Mouse (Mus musculus) heart, embryonic 14.5 days (tissue): ENCODE measurements around the gene Rhoa. TPM values are rescaled to one million over a fixed set of nuclear protein-coding genes. Genes with fewer than 3 reads are reported as not detected.

ENCODE experiments used
- ATAC-seq: fragments of 200-750 bp; cut with Nextera tagmentation; 2 replicates; pipeline ENCODE4 v1.8.0; 2017; ENCODE audit warnings: low read depth, moderate TSS enrichment; ENCODE audit not compliant: insufficient number of reproducible peaks, insufficient read depth, low FRiP score
- H3K27ac ChIP-seq, 2 experiments: fragments of 200-500 bp in 1 of 2; fragments of 300-500 bp in 1 of 2; sonication (generic) in 1 of 2; replicated peaks in 1 of 2; 2 replicates each; pipeline ENCODE4 v1.5.1; 2012 to 2014; ENCODE audit warnings: low read depth in 2 of 2, low read length in 2 of 2, control low read depth in 1 of 2, mild to moderate bottlenecking in 1 of 2, mixed read lengths in 1 of 2; ENCODE audit not compliant: control insufficient read depth in 1 of 2, insufficient read depth in 1 of 2
- H3K27me3 ChIP-seq: fragments of 300-500 bp; sonication (generic); 2 replicates; pipeline ENCODE4 v1.6.1; 2014; ENCODE audit warnings: mild to moderate bottlenecking, low read length, control low read depth; ENCODE audit not compliant: control insufficient read depth, insufficient read depth
- H3K36me3 ChIP-seq: fragments of 300-500 bp; sonication (generic); 2 replicates; pipeline ENCODE4 v1.6.1; 2014; ENCODE audit warnings: mild to moderate bottlenecking, control low read depth, low read length, mixed read lengths; ENCODE audit not compliant: control insufficient read depth, insufficient read depth
- H3K4me1 ChIP-seq, 2 experiments: fragments of 200-500 bp in 1 of 2; fragments of 300-500 bp in 1 of 2; sonication (generic) in 1 of 2; 2 replicates each; pipeline ENCODE4 v1.6.1; 2012 to 2014; ENCODE audit warnings: low read length in 2 of 2, control low read depth in 1 of 2, mixed read lengths in 1 of 2; ENCODE audit not compliant: control insufficient read depth in 2 of 2, insufficient read depth in 2 of 2
- H3K4me2 ChIP-seq: fragments of 300-500 bp; sonication (generic); 2 replicates; pipeline ENCODE4 v1.6.1; 2014; ENCODE audit warnings: mild to moderate bottlenecking, low read length
- H3K4me3 ChIP-seq, 2 experiments: fragments of 200-500 bp in 1 of 2; fragments of 300-500 bp in 1 of 2; sonication (generic) in 1 of 2; 2 replicates each; pipeline ENCODE4 v1.5.1; 2012 to 2014; ENCODE audit warnings: low read length in 2 of 2, mild to moderate bottlenecking in 2 of 2, control low read depth in 1 of 2, low read depth in 1 of 2, moderate library complexity in 1 of 2; ENCODE audit not compliant: control insufficient read depth in 1 of 2, insufficient read depth in 1 of 2
- H3K9ac ChIP-seq: fragments of 300-500 bp; sonication (generic); 2 replicates; pipeline ENCODE4 v1.6.1; 2014; ENCODE audit warnings: mild to moderate bottlenecking, low read length
- H3K9me3 ChIP-seq: fragments of 300-500 bp; sonication (generic); 2 replicates; pipeline ENCODE4 v1.6.1; 2016; ENCODE audit warnings: low read length, control low read depth; ENCODE audit not compliant: control insufficient read depth
- WGBS: fragments of 180-500 bp; shearing (Covaris S2); extraction: QIAGEN DNeasy Blood & Tissue Kit; methylation state at CpG from one replicate; pipeline ENCODE4 v1.1.7; 2014; 5-methylcytosine and 5-hydroxymethylcytosine counted together
- polyA plus RNA-seq: library from polyadenylated mRNA; unstranded; fragments of >200 nt; fragmentation: Nextera tagmentation; extraction: Ambion mirVana; gene quantifications from 2 replicates; pipeline ENCODE4 v1.2.1, GENCODE M21; 2014

The Rhoa gene
- 229 and 289 TPM in 2 replicates for polyA plus RNA-seq

GRCm38 (mm10) chr9:108305629-108306520, at the start of gene Rhoa, which contains the start of gene Tcta:
Gene Rhoa, plus strand, starts transcription at chr9:108306129.
Gene Tcta, minus strand, starts transcription at chr9:108306160.
- peak within 1 kb of the TSS; percentile 97 for H3K4me2 ChIP-seq
- H3K9me3 ChIP-seq: no peaks in the 10 kb centered on the region
- peaks cover 4 to 39% of the 10 kb centered on the region in 2 experiments for H3K4me1 ChIP-seq
- under 1% methylated on average over 81 of the region's 81 CpGs for WGBS
- peaks cover 32% of the 10 kb centered on the region for H3K36me3 ChIP-seq
- no peaks in the 10 kb centered on the region for H3K27me3 ChIP-seq
- peak; percentile 94 for ATAC-seq
- peak within 1 kb of the TSS; percentile 100 for H3K9ac ChIP-seq
- peak within 1 kb of the TSS; percentile 99 to 100 for H3K27ac ChIP-seq
- peak within 1 kb of the TSS; percentile 94 to 98 for H3K4me3 ChIP-seq

- no peak overlapping the region for H3K4me3 ChIP-seq
- H3K36me3 ChIP-seq: peaks cover 1% of the 10 kb centered on the region; the same call in 1 of the 2 replicates
- no peaks in the 10 kb centered on the region for H3K27me3 ChIP-seq
- peak overlapping the region; percentile 68; the same call in 1 of the 2 replicates for H3K4me2 ChIP-seq
- H3K27ac ChIP-seq: peak overlapping the region; percentile 44 to 48; a peak in 3 of 4 replicates
- no peaks in the 10 kb centered on the region for H3K9me3 ChIP-seq
- no peak for ATAC-seq
- no peak overlapping the region for H3K9ac ChIP-seq
- WGBS: 28% methylated on average over 4 of the region's 4 CpGs
- peaks cover 18 to 57% of the 10 kb centered on the region in 2 experiments for H3K4me1 ChIP-seq
Observed at GRCm38 (mm10) chr9:108260526-108260925, 45.4 kb upstream of the Rhoa start.

- peak overlapping the region; percentile 68 for H3K4me2 ChIP-seq
- peak overlapping the region; percentile 95 for H3K9ac ChIP-seq
- ATAC-seq: no peak
- no peaks in the 10 kb centered on the region; the same call in 1 of the 2 replicates for H3K36me3 ChIP-seq
- H3K27ac ChIP-seq: peak overlapping the region; percentile 14 to 97; a peak in 1 of 4 replicates
- H3K27me3 ChIP-seq: no peaks in the 10 kb centered on the region
- peak overlapping the region; percentile 82 to 98 for H3K4me3 ChIP-seq
- peaks cover 20 to 58% of the 10 kb centered on the region in 2 experiments for H3K4me1 ChIP-seq
- 26% methylated on average over 7 of the region's 7 CpGs for WGBS
- H3K9me3 ChIP-seq: no peaks in the 10 kb centered on the region
Observed at GRCm38 (mm10) chr9:108261865-108262264, 44.1 kb upstream of the Rhoa start.

GRCm38 (mm10) chr9:108262494-108263049, 43.4 kb upstream of the Rhoa start:
- 24% methylated on average over 11 of the region's 11 CpGs for WGBS
- Histone ChIP-seq H3K9ac (peak overlapping the region; percentile 95), H3K9me3 (no peaks in the 10 kb centered on the region)

GRCm38 (mm10) chr9:108263131-108263681, 42.7 kb upstream of the Rhoa start:
- no peaks in the 10 kb centered on the region for H3K36me3 ChIP-seq
- no peaks in the 10 kb centered on the region for H3K27me3 ChIP-seq
- H3K27ac ChIP-seq: peak overlapping the region; percentile 97
- H3K4me3 ChIP-seq: peak overlapping the region; percentile 82 to 98
- under 1% methylated on average over 58 of the region's 62 CpGs for WGBS
- peaks cover 23 to 62% of the 10 kb centered on the region in 2 experiments for H3K4me1 ChIP-seq
- peak overlapping the region; percentile 95 for H3K9ac ChIP-seq
- no peaks in the 10 kb centered on the region for H3K9me3 ChIP-seq
- ATAC-seq: peak; percentile 40
- H3K4me2 ChIP-seq: peak overlapping the region; percentile 68

More at GRCm38 (mm10) chr9:108262494-108263049, 43.4 kb upstream of the Rhoa start:
- Histone ChIP-seq H3K4me1 (peaks cover 20 to 56% of the 10 kb centered on the region in 2 experiments), H3K4me3 (peak overlapping the region; percentile 82 to 98), H3K36me3 (no peaks in the 10 kb centered on the region), H3K27ac (peak overlapping the region; percentile 97), H3K4me2 (peak overlapping the region; percentile 68), H3K27me3 (no peaks in the 10 kb centered on the region)
- no peak for ATAC-seq

- peak within 1 kb of the TSS; percentile 82 to 98 for H3K4me3 ChIP-seq
- H3K4me1 ChIP-seq: peaks cover 27 to 66% of the 10 kb centered on the region in 2 experiments
- H3K9ac ChIP-seq: peak within 1 kb of the TSS; percentile 95
- no peaks in the 10 kb centered on the region for H3K36me3 ChIP-seq
- no peaks in the 10 kb centered on the region for H3K27me3 ChIP-seq
- no peaks in the 10 kb centered on the region for H3K9me3 ChIP-seq
- under 1% methylated on average over 60 of the region's 71 CpGs for WGBS
- peak; percentile 95 for ATAC-seq
- peak within 1 kb of the TSS; percentile 97 to 98 for H3K27ac ChIP-seq
- H3K4me2 ChIP-seq: peak within 1 kb of the TSS; percentile 68
Observed at GRCm38 (mm10) chr9:108263690-108264190, 42.2 kb upstream of the Rhoa start, which contains the start of gene Dag1. Gene Dag1, minus strand, starts transcription at chr9:108263958.
